ENCODE assay signal across 10 mouse cellular contexts in genomic region chr2:158243129-158243870, GRCm38 (mm10). TPM values are rescaled to one million over a fixed set of nuclear protein-coding genes. Genes with fewer than 3 reads are reported as not detected.
DNase-seq lines count a peak whose midpoint lies in the region; ATAC-seq and TF ChIP-seq lines count a peak whose summit lies in the region.
"Had no signal": no experiment of that assay in that cellular context is flagged by ENCODE, and none has a peak within 500 bp of the region (broad histone marks: within the 10 kb centered on the region; RNA-seq: fewer than 3 reads in every experiment).

No protein-coding gene starts in this region.

- no peaks in the 10 kb centered on the region for H3K36me3 ChIP-seq in lung, embryonic 14.5 days (ENCODE audit: insufficient read depth)
- no peaks in the 10 kb centered on the region for H3K36me3 ChIP-seq in forebrain, embryonic 13.5 days (ENCODE audit: poor library complexity, severe bottlenecking)

- no peak overlapping the region for H3K4me3 ChIP-seq in lung, embryonic 14.5 days (ENCODE audit: low read depth, low read length)
- no peak overlapping the region for H3K4me3 ChIP-seq in forebrain, embryonic 13.5 days

- no peaks in the 10 kb centered on the region for H3K9me3 ChIP-seq in lung, embryonic 14.5 days (ENCODE audit: low read depth, low read length)
- H3K9me3 ChIP-seq in forebrain, embryonic 13.5 days (replicated peaks): no peaks in the 10 kb centered on the region; the same call in 1 of the 2 replicates

- peaks cover 5% of the 10 kb centered on the region; the same call in 1 of the 2 replicates for H3K4me1 ChIP-seq in lung, embryonic 14.5 days (ENCODE audit: insufficient read depth)
- no peaks in the 10 kb centered on the region for H3K4me1 ChIP-seq in forebrain, embryonic 13.5 days

- H3K9ac ChIP-seq in lung, embryonic 14.5 days: no peak overlapping the region
- no peak overlapping the region for H3K9ac ChIP-seq in forebrain, embryonic 13.5 days
- H3K9ac ChIP-seq: liver, embryonic 14.5 days had no signal

- no peaks in the 10 kb centered on the region for H3K27me3 ChIP-seq in lung, embryonic 14.5 days (ENCODE audit: insufficient read depth, low read length)
- H3K27me3 ChIP-seq in forebrain, embryonic 13.5 days: 0 out of 2 replicates have a peak, but pooled peaks cover under 1% of the 10 kb centered on the region

- DNase-seq in cerebellum, postnatal 4 days (ENCODE audit: low spot score in 2 of 2): no peak
- peak; percentile 36 for DNase-seq in cerebellum, adult 11 months
- DNase-seq in heart, adult 8-10 months (ENCODE audit: low spot score): peak; percentile 63
- peak; percentile 63 for DNase-seq in lung, embryonic 14.5 days
- DNase-seq in spleen, adult 18-20 months: no peak
- DNase-seq in kidney, adult 18-20 months: no peak

- WGBS in lung, embryonic 14.5 days: 63% methylated on average over 18 of the region's 18 CpGs
- 83% methylated on average over 18 of the region's 18 CpGs for WGBS in forebrain, embryonic 13.5 days

- peak overlapping the region; percentile 18; the same call in 1 of the 2 replicates for H3K27ac ChIP-seq in lung, embryonic 14.5 days (ENCODE audit: low read depth)
- H3K27ac ChIP-seq in forebrain, embryonic 13.5 days: no peak overlapping the region
- H3K27ac ChIP-seq: liver, embryonic 14.5 days had no signal

- TF ChIP-seq CTCF in lung, embryonic 14.5 days (IDR thresholded peaks at IDR 0.05; ENCODE audit: low read depth): no peak

- ATAC-seq in cerebellum, adult (ENCODE audit: insufficient number of reproducible peaks, low FRiP score, low TSS enrichment): peak; percentile 49
- ATAC-seq in lung, embryonic 14.5 days (ENCODE audit: insufficient read depth): peak; percentile 43; the same call in 1 of the 2 replicates
- ATAC-seq in forebrain, embryonic 13.5 days: no peak

- H3K4me2 ChIP-seq in lung, embryonic 14.5 days: no peak overlapping the region
- no peak overlapping the region for H3K4me2 ChIP-seq in forebrain, embryonic 13.5 days

RNA-seq across cellular contexts. Expression of gene D630003M21Rik, which starts 14.3 kb away (rescaled TPM):
- 1 to 10 TPM; 4.7 to 6.3 (median 5.5) TPM for total RNA-seq in heart, adult 8-10 months (2022)
- 6.4 and 9.1 TPM in 2 replicates for polyA plus RNA-seq in lung, embryonic 14.5 days (2014; fragmentation: Nextera tagmentation; extraction: Ambion mirVana)
- 2.3 and 2.7 TPM in 2 replicates for polyA plus RNA-seq in forebrain, embryonic 13.5 days (2015; fragmentation: Nextera tagmentation; extraction: Ambion mirVana)

RNA-seq across cellular contexts. Expression of gene Bpi, which starts 14.6 kb away (rescaled TPM):
- not detected for total RNA-seq in heart, adult 8-10 months (2022)
- not detected in 2 replicates for polyA plus RNA-seq in lung, embryonic 14.5 days (2014; fragmentation: Nextera tagmentation; extraction: Ambion mirVana)
- polyA plus RNA-seq in forebrain, embryonic 13.5 days (2015; fragmentation: Nextera tagmentation; extraction: Ambion mirVana): not detected in 2 replicates
- total RNA-seq: adrenal gland, postnatal 36 days had no signal
- polyA plus RNA-seq: liver, embryonic 14.5 days had no signal

Comparison
In these comparisons a context has a peak if more than half of its experiments do, and no peak if none do; other contexts are left out.
1. DNase-seq: peak in cerebellum, adult 11 months (single experiment), heart, adult 8-10 months (single experiment) and lung, embryonic 14.5 days (single experiment); none in cerebellum, postnatal 4 days (0 of 2), spleen, adult 18-20 months (0 of 2) and kidney, adult 18-20 months (single experiment).